Mouse (Mus musculus) midbrain, embryonic 13.5 days (tissue): ENCODE data around the gene Isx. TPM values are rescaled to one million over a fixed set of nuclear protein-coding genes. Genes with fewer than 3 reads are reported as not detected.
A peak's percentile ranks its signal among the peaks of the same experiment; 100 is the strongest.

Experiments
- ATAC-seq: fragments of 200-750 bp; cut with Nextera tagmentation; 2 replicates; pipeline ENCODE4 v1.8.0; 2017; ENCODE audit warnings: mild to moderate bottlenecking, moderate TSS enrichment, moderate library complexity
- H3K27ac ChIP-seq: fragments of 300-500 bp; sonication (generic); 2 replicates; pipeline ENCODE4 v1.5.1; 2015; ENCODE audit warnings: inconsistent platforms, mild to moderate bottlenecking, moderate library complexity
- H3K27me3 ChIP-seq: fragments of 300-500 bp; sonication (generic); 2 replicates; pipeline ENCODE4 v1.6.1; 2015; ENCODE audit warnings: mild to moderate bottlenecking, inconsistent platforms
- H3K36me3 ChIP-seq: fragments of 300-500 bp; sonication (generic); 2 replicates; pipeline ENCODE4 v1.6.1; 2015; ENCODE audit warnings: mild to moderate bottlenecking, inconsistent platforms
- H3K4me1 ChIP-seq: fragments of 300-500 bp; sonication (generic); replicated peaks from 2 replicates; pipeline ENCODE4 v1.6.1; 2015; ENCODE audit warnings: inconsistent platforms
- H3K4me2 ChIP-seq: fragments of 300-500 bp; sonication (generic); replicated peaks from 2 replicates; pipeline ENCODE4 v1.6.1; 2015; ENCODE audit warnings: moderate library complexity, mild to moderate bottlenecking, inconsistent platforms
- H3K4me3 ChIP-seq: fragments of 300-500 bp; sonication (generic); replicated peaks from 2 replicates; pipeline ENCODE4 v1.5.1; 2015; ENCODE audit warnings: mild to moderate bottlenecking, inconsistent platforms
- H3K9ac ChIP-seq: fragments of 300-500 bp; sonication (generic); replicated peaks from 2 replicates; pipeline ENCODE4 v1.6.1; 2015; ENCODE audit warnings: mild to moderate bottlenecking, inconsistent platforms
- H3K9me3 ChIP-seq: fragments of 300-500 bp; sonication (generic); 2 replicates; pipeline ENCODE4 v1.6.1; 2016; ENCODE audit warnings: mild to moderate bottlenecking, inconsistent platforms
- WGBS: fragments of 180-500 bp; shearing (Covaris S2); methylation state at CpG from one replicate; pipeline ENCODE4 v1.1.7; 2015; 5-methylcytosine and 5-hydroxymethylcytosine counted together
- polyA plus RNA-seq: library from polyadenylated mRNA; unstranded; fragments of >200 nt; fragmentation: Nextera tagmentation; extraction: Ambion mirVana; gene quantifications from 2 replicates; pipeline ENCODE4 v1.2.1, GENCODE M21; 2015

The Isx gene
- polyA plus RNA-seq, 1 experiment from 2014 or later, result not detected

DNA sequence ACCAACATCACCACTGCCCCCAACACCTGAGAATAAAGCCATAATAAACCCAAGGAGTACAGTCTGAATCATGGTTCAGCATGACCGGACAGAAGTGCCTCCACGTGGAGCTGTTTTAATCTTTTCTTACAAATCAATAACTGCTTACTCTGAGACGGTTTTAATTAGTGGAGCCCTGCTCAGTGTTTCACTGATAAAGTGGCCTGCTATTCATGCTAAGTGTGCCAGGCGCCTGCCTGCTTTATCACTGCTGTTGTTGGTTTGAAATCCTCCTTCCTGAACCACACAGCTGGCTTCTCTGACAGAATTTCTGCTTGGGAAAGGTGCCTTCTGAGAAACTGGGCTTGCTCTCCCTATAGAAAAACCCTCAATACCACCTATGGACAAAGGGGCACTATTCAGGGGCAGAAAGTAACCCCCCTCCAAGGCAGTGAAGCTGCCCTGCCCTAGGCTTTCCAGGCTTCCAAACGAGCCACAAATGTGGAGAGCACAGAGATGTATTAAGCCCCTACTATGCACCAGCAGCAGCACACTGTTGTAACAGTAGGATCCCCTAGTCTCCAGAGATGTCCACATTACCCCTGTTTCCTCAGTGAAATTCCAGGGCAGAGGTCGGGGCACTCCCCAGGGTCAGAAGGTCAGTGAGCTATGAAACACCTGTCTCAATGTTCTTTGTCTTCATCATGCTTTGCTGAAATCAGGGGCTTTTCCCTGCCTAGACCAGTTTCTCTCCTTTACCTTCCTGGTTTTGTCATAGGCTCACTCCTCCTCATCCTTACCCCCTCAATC is 30.3 kb downstream of the Isx start:
- no peaks in the 10 kb centered on the region for H3K36me3 ChIP-seq
- no peak overlapping the region for H3K9ac ChIP-seq
- no peak overlapping the region for H3K4me2 ChIP-seq
- no peak overlapping the region for H3K27ac ChIP-seq
- H3K4me3 ChIP-seq, result no peak overlapping the region
- H3K4me1 ChIP-seq, result peaks cover 5% of the 10 kb centered on the region; the same call in 1 of the 2 replicates
- no peaks in the 10 kb centered on the region for H3K9me3 ChIP-seq
- WGBS, result 58% methylated on average over 6 of the region's 6 CpGs
- no peaks in the 10 kb centered on the region for H3K27me3 ChIP-seq
- peak; percentile 40; the same call in 1 of the 2 replicates for ATAC-seq

DNA sequence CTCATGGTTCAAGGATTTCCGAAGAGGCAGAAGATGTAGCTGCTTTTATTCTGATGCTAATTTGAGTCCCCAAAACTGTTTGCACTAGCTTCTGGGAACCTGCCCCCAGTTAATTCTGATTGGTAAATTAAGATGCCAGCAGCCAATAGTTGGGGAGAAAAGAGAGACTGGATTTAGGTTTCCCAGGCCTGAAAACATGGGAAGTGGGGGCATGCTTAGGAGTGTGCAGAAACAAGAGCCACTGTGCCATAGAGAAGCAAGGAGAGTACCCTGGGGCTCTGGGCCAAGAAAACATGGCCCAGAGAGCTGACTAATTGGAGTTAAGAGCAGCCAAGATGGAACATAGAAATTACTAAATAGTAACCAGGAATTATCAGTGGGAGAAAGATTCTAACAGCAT is 33.4 kb downstream of the Isx start:
- 14% methylated on average over 1 of the region's 1 CpGs for WGBS
- Histone ChIP-seq H3K4me3 (no peak overlapping the region), H3K27me3 (no peaks in the 10 kb centered on the region), H3K9ac (no peak overlapping the region), H3K4me1 (peaks cover 5% of the 10 kb centered on the region; the same call in 1 of the 2 replicates), H3K9me3 (no peaks in the 10 kb centered on the region), H3K4me2 (no peak overlapping the region), H3K36me3 (no peaks in the 10 kb centered on the region), H3K27ac (no peak overlapping the region)
- ATAC-seq, result peak; percentile 64

DNA sequence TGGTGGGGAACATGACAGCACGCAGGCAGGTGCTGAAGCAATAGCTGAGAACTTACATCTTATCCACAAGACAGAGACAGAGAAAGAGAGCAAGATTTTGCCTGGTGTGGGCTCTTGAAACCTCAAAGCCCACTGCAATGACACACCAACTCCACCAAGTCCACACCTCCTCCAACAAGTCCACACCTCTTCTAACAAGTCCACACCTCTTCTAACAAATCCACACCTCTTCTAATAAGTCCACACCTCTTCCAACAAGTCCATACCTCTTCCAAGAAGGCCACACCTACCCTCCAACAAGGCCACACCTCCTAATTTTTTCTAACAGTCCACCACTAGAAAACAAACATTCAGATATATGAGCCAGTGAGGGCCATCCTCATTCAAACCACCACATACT is 37.7 kb downstream of the Isx start:
- Histone ChIP-seq H3K27me3 (no peaks in the 10 kb centered on the region), H3K27ac (no peak overlapping the region), H3K4me2 (no peak overlapping the region), H3K9me3 (no peaks in the 10 kb centered on the region), H3K9ac (no peak overlapping the region), H3K36me3 (no peaks in the 10 kb centered on the region), H3K4me1 (peaks cover 5% of the 10 kb centered on the region; the same call in 1 of the 2 replicates), H3K4me3 (no peak overlapping the region)
- no peak for ATAC-seq
- WGBS, result 83% methylated on average over 1 of the region's 1 CpGs

DNA sequence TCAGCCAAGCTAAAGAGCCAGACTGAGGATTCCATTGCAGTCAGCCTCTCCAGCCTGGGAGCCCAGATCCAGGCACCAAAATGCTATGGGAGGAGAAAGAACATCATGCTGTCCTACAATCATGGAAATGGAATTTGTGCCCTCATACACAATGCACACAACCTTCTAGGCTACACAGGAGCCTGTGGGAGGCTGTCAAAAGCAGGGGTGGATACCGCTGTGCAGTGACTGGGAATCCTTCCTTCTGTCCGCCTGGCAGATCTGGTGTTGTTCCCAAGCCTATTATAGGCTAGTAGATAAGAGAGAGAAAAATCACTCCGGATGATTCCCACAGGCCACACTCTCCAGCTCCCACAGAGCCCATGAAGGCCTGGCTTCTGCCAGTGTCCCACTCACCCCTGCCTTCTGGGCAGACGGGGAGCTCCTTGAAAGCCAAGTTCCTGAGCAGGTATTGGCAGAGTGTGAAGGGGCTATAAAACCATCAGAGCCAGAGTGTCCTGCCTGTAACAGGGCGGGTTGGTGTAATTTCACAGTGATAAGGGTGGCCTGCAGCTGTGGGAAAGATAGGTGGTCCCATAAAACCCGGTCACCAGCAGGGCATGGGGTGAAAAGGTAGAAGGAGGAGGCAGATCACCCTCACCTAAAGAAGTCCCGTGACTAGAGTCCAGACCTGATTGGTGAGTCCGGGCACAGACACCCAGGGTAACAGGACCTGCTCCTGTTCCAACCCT is 47.9 kb downstream of the Isx start:
- H3K27ac ChIP-seq, result no peak overlapping the region
- H3K9ac ChIP-seq, result no peak overlapping the region

DNA sequence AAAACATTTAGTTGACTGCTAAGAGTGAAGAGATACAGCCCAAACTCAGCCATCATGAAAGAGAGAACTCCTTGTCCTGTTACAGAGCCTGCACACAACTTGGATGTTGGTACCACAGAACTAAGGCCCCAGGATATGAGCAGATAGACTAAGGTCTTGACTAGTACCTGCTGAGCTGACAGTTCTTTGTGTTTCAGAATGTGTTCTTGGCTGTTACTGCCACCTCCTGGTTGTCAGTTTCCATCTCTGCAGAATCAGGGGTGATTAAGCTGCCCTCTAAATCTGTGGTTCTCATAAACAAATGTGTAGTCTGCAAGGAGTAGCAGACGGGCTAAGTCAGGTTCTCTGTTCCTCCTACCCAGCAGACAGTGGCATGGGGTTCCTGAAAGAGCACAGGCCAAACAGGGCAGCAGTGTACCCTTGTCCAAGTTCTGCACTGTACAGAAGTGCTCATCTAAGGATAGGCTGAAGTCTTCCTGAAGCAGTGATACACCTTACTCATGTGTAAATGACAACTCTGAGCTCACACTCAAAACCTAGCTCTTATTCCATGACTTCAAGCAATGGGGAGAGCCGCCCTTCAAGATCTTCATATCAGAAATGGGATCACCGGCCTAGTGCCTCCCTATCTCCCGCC is 49.0 kb downstream of the Isx start:
- Histone ChIP-seq H3K4me2 (no peak overlapping the region), H3K9ac (no peak overlapping the region), H3K27me3 (no peaks in the 10 kb centered on the region), H3K4me1 (no peaks in the 10 kb centered on the region), H3K9me3 (no peaks in the 10 kb centered on the region), H3K4me3 (no peak overlapping the region), H3K27ac (no peak overlapping the region), H3K36me3 (no peaks in the 10 kb centered on the region)
- 0 out of 2 replicates have a peak, but pooled peaks have one; percentile 30 for ATAC-seq
- WGBS, result 78% methylated on average over 4 of the region's 4 CpGs

More for the DNA sequence above, 47.9 kb downstream of the Isx start:
- H3K4me2 ChIP-seq, result no peak overlapping the region
- no peaks in the 10 kb centered on the region for H3K4me1 ChIP-seq
- H3K27me3 ChIP-seq, result no peaks in the 10 kb centered on the region
- 85% methylated on average over 8 of the region's 8 CpGs for WGBS
- no peak overlapping the region for H3K4me3 ChIP-seq
- no peaks in the 10 kb centered on the region for H3K9me3 ChIP-seq
- H3K36me3 ChIP-seq, result no peaks in the 10 kb centered on the region
- ATAC-seq, result 0 out of 2 replicates have a peak, but pooled peaks have one; percentile 24

DNA sequence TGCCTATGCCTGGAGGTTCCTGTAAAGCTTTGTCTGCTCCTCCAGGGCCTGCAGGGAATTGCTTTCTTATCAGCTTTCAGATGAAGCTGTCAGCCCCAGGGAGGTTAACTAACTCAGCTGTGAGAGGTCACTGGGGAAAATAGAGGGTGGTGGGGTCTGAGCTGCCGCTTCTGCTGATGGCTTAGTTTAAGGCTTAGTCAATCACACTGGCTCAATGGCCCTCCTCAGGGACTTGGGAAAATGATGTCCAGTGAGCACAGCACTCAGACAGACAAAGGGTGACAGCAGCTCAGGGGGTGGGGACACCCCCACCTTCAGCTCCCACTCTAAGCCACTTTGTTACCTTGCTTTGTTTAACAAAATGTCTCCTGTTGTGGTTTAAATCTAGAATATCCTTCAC is 55.0 kb downstream of the Isx start:
- no peaks in the 10 kb centered on the region for H3K27me3 ChIP-seq
- no peak overlapping the region for H3K4me2 ChIP-seq
- peaks cover 5% of the 10 kb centered on the region for H3K4me1 ChIP-seq
- WGBS, result 12% methylated on average over 1 of the region's 1 CpGs
- no peaks in the 10 kb centered on the region for H3K36me3 ChIP-seq
- H3K9me3 ChIP-seq, result no peaks in the 10 kb centered on the region
- no peak overlapping the region for H3K27ac ChIP-seq
- H3K9ac ChIP-seq, result no peak overlapping the region
- ATAC-seq, result peak; percentile 35; the same call in 1 of the 2 replicates
- H3K4me3 ChIP-seq, result no peak overlapping the region

DNA sequence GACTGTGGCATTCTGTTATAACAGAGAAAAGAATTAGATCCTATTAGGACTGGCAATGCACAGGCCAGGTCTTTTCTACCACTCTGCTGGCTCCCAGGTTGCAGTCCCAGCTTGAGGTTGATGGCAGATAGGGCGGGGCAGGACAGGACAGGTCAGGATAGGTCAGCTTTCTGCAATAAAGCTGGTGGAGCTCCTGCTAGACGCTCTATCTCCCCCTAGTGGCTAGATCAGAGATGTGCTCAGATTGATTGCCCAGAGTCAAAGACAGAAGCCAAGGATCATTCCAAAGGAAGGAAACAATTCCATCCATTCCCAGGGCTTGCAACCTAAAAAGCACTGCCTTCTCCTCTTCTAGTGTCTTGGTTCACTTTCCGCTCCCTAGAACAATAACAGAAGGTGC is 57.8 kb downstream of the Isx start:
- WGBS, result 24% methylated on average over 3 of the region's 3 CpGs
- ATAC-seq, result no peak
- H3K27me3 ChIP-seq, result no peaks in the 10 kb centered on the region

DNA sequence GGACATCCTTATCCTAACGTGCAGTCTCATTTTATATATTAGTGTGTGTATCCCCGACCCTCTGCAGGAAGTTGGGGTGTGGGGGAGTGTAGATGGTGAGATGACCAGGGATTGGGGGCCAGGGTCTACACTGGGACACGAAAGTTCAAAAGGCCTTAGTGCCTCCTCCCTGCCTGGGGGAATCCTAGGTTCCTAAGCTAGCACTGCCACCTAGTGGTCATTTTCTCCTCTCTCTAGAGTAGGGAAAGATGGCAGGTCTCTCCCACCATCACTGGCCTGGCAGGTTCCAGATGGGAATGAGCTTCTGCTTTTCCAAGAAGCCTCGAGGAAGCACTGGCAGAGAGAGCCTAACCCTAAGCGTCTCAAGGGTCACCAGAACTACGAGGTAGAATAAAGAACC is 62.3 kb downstream of the Isx start:
- peak; percentile 84 for ATAC-seq
- Histone ChIP-seq H3K4me2 (no peak overlapping the region), H3K4me1 (no peaks in the 10 kb centered on the region; the same call in 1 of the 2 replicates), H3K27ac (no peak overlapping the region), H3K9ac (no peak overlapping the region), H3K27me3 (no peaks in the 10 kb centered on the region), H3K36me3 (no peaks in the 10 kb centered on the region), H3K9me3 (no peaks in the 10 kb centered on the region), H3K4me3 (no peak overlapping the region)
- 16% methylated on average over 6 of the region's 6 CpGs for WGBS

More for the DNA sequence above, 57.8 kb downstream of the Isx start:
- H3K4me3 ChIP-seq, result no peak overlapping the region
- peaks cover 5% of the 10 kb centered on the region for H3K4me1 ChIP-seq
- H3K36me3 ChIP-seq, result no peaks in the 10 kb centered on the region
- no peak overlapping the region for H3K4me2 ChIP-seq
- no peaks in the 10 kb centered on the region for H3K9me3 ChIP-seq
- no peak overlapping the region for H3K9ac ChIP-seq
- H3K27ac ChIP-seq, result no peak overlapping the region

DNA sequence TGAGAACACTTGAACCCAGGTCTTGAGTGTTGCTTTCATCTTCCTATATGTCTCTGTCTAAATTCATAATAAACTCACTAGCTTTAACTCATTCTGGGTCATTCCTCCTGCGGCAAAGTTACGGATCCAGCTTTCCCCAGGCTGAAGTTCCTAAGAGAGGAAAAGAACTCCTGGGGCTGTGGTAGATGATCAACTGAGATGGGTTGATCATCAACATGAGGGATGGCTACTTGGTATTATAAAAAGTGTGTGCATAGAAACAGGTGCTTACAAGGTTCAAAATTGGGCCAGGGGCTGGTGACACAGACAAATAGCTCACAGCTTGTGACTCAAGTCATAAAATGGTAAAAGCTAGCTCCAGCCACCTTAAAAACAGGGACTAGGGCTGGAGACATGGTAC is 63.7 kb downstream of the Isx start:
- Histone ChIP-seq H3K36me3 (no peaks in the 10 kb centered on the region), H3K4me3 (no peak overlapping the region), H3K4me1 (no peaks in the 10 kb centered on the region; the same call in 1 of the 2 replicates), H3K9ac (no peak overlapping the region), H3K9me3 (no peaks in the 10 kb centered on the region), H3K27ac (no peak overlapping the region), H3K27me3 (no peaks in the 10 kb centered on the region), H3K4me2 (no peak overlapping the region)
- no peak for ATAC-seq
- 97% methylated on average over 2 of the region's 2 CpGs for WGBS

DNA sequence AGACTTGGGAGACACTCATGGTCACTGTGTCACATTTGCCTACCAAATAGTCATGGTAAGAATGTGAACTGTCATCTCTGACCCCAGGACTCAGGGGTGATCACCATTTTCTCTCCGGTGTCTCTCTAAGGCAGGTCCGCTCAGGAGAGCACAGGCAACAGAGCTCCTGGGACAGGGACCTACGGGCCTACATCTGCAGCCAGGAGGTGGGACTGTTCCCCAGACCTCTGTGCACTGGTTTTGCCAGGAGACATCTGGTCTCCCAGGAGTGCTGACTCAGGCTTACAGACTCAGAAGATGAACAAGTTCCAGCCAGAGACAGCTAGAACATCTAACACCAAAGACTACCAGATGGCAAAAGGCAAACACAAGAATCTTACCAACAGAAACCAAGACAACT is 69.1 kb downstream of the Isx start:
- 95% methylated on average over 3 of the region's 3 CpGs for WGBS
- H3K27me3 ChIP-seq, result no peaks in the 10 kb centered on the region
- no peaks in the 10 kb centered on the region for H3K36me3 ChIP-seq
- H3K9ac ChIP-seq, result no peak overlapping the region
- H3K4me3 ChIP-seq, result no peak overlapping the region
- no peaks in the 10 kb centered on the region for H3K4me1 ChIP-seq
- no peak overlapping the region for H3K27ac ChIP-seq
- no peaks in the 10 kb centered on the region for H3K9me3 ChIP-seq
- ATAC-seq, result no peak
- H3K4me2 ChIP-seq, result no peak overlapping the region
